ENCODE assay signal across 11 mouse cellular contexts in the genomic region with DNA sequence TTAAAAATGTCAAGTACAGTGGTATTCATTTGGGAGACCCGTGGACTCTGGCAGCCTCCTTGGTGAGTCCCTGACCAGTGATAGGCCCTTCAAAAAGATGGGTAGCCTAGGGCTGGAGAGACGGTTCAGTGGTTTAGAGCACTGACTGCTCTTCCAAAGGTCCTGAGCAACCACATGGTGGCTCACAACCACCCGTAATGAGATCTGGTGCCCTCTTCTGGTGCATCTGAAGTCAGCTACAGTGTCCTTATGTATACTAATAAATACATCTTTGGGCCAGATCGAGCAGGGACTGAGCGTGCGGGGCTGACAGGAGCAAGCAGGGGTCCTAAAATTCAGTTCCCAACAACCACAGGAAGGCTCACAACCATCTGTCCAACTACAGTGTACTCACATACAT. TPM values are rescaled to one million over a fixed set of nuclear protein-coding genes. Genes with fewer than 3 reads are reported as not detected.
DNase-seq lines count a peak whose midpoint lies in the region; ATAC-seq and TF ChIP-seq lines count a peak whose summit lies in the region.
"Had no signal": no experiment of that assay in that cellular context is flagged by ENCODE, and none has a peak within 500 bp of the region (broad histone marks: within the 10 kb centered on the region; RNA-seq: fewer than 3 reads in every experiment).

No protein-coding gene starts in this region.

- no peak overlapping the region for H3K9ac ChIP-seq in kidney, embryonic 15.5 days
- no peak overlapping the region for H3K9ac ChIP-seq in ES-Bruce4 (ENCODE audit: low read depth, poor library complexity, severe bottlenecking)
- no peak overlapping the region for H3K9ac ChIP-seq in midbrain, embryonic 16.5 days (ENCODE audit: low read depth, low read length)
- no peak overlapping the region for H3K9ac ChIP-seq in midbrain, embryonic 14.5 days (replicated peaks; ENCODE audit: low read length)

- no peak for TF ChIP-seq EP300 in ES-Bruce4 (IDR thresholded peaks at IDR 0.05; ENCODE audit: insufficient read depth, low read depth, low read length)

- peak; percentile 42 for DNase-seq in kidney, adult 18-20 months
- DNase-seq in layer of hippocampus, postnatal 25 days (ENCODE audit: extremely low spot score in 1 of 2, low spot score in 1 of 2), result no peak
- no peak for DNase-seq in midbrain, embryonic 14.5 days

- TF ChIP-seq POLR2A in ES-Bruce4 (IDR thresholded peaks at IDR 0.05; ENCODE audit: insufficient read depth, low read length), result no peak
- TF ChIP-seq POLR2A in embryonic fibroblast, embryonic 13.5 days (IDR thresholded peaks at IDR 0.05; ENCODE audit: low read depth, low read length), result no peak

- H3K9me3 ChIP-seq in kidney, embryonic 15.5 days (replicated peaks), result no peaks in the 10 kb centered on the region
- no peaks in the 10 kb centered on the region for H3K9me3 ChIP-seq in ES-Bruce4 (replicated peaks; ENCODE audit: control insufficient read depth, insufficient read depth, low read length, poor library complexity, severe bottlenecking)
- H3K9me3 ChIP-seq in midbrain, embryonic 16.5 days (replicated peaks; ENCODE audit: control insufficient read depth, low read length, poor library complexity, severe bottlenecking), result no peaks in the 10 kb centered on the region
- H3K9me3 ChIP-seq in midbrain, embryonic 14.5 days (ENCODE audit: control insufficient read depth, low read length), result no peaks in the 10 kb centered on the region
- H3K9me3 ChIP-seq: megakaryocyte, embryonic 14.5 days had no signal

- H3K27ac ChIP-seq in kidney, embryonic 15.5 days, result no peak overlapping the region
- no peak overlapping the region for H3K27ac ChIP-seq in ES-Bruce4 (ENCODE audit: insufficient read depth, low read length)
- H3K27ac ChIP-seq in embryonic fibroblast, embryonic 13.5 days (ENCODE audit: insufficient read depth, low read length), result no peak overlapping the region
- no peak overlapping the region for H3K27ac ChIP-seq in midbrain, embryonic 16.5 days (ENCODE audit: low read length)
- no peak overlapping the region for H3K27ac ChIP-seq in midbrain, embryonic 14.5 days (replicated peaks; ENCODE audit: low read depth, low read length)

- no peaks in the 10 kb centered on the region for H3K36me3 ChIP-seq in kidney, embryonic 15.5 days
- no peaks in the 10 kb centered on the region for H3K36me3 ChIP-seq in ES-Bruce4 (ENCODE audit: control insufficient read depth, insufficient read depth, low read length, poor library complexity, severe bottlenecking)
- H3K36me3 ChIP-seq in midbrain, embryonic 16.5 days (ENCODE audit: control insufficient read depth, insufficient read depth, low read length), result no peaks in the 10 kb centered on the region
- no peaks in the 10 kb centered on the region for H3K36me3 ChIP-seq in midbrain, embryonic 14.5 days (ENCODE audit: control insufficient read depth, insufficient read depth, low read length)

- peak; percentile 55 for TF ChIP-seq CTCF in ES-Bruce4 (IDR thresholded peaks at IDR 0.05; ENCODE audit: low read depth, low read length)
- peak; percentile 32; the same call in 1 of the 2 replicates for TF ChIP-seq CTCF in embryonic fibroblast, embryonic 13.5 days (IDR thresholded peaks at IDR 0.05; ENCODE audit: borderline replicate concordance, insufficient read depth, low read length)

- no peak for ATAC-seq in kidney, embryonic 15.5 days (replicated peaks; ENCODE audit: low FRiP score)
- ATAC-seq in megakaryocyte progenitor cell, adult 5-6 weeks (replicated peaks; ENCODE audit: poor library complexity), result 0 out of 2 replicates have a peak, but pooled peaks have one; percentile 43
- ATAC-seq in midbrain, embryonic 16.5 days, result no peak
- no peak for ATAC-seq in midbrain, embryonic 14.5 days (ENCODE audit: low FRiP score, low TSS enrichment)

- H3K27me3 ChIP-seq in kidney, embryonic 15.5 days, result no peaks in the 10 kb centered on the region
- no peaks in the 10 kb centered on the region for H3K27me3 ChIP-seq in ES-Bruce4 (ENCODE audit: control insufficient read depth, insufficient read depth, low read length, poor library complexity, severe bottlenecking)
- no peaks in the 10 kb centered on the region for H3K27me3 ChIP-seq in midbrain, embryonic 16.5 days (ENCODE audit: control insufficient read depth, insufficient read depth, low read depth, low read length)
- H3K27me3 ChIP-seq in midbrain, embryonic 14.5 days (ENCODE audit: control insufficient read depth, insufficient read depth, low read length), result no peaks in the 10 kb centered on the region

- no peak overlapping the region for H3K4me3 ChIP-seq in kidney, embryonic 15.5 days (replicated peaks)
- no peak overlapping the region for H3K4me3 ChIP-seq in ES-Bruce4 (ENCODE audit: low read depth, low read length)
- no peak overlapping the region for H3K4me3 ChIP-seq in embryonic fibroblast, embryonic 13.5 days (ENCODE audit: insufficient read depth, low read length)
- H3K4me3 ChIP-seq in midbrain, embryonic 16.5 days (ENCODE audit: low read depth, low read length), result no peak overlapping the region
- no peak overlapping the region for H3K4me3 ChIP-seq in midbrain, embryonic 14.5 days (replicated peaks; ENCODE audit: low read depth, low read length)
- H3K4me3 ChIP-seq: megakaryocyte, embryonic 14.5 days had no signal

- no peaks in the 10 kb centered on the region for H3K4me1 ChIP-seq in kidney, embryonic 15.5 days
- no peaks in the 10 kb centered on the region for H3K4me1 ChIP-seq in ES-Bruce4 (ENCODE audit: control insufficient read depth, insufficient read depth, low read length)
- no peaks in the 10 kb centered on the region for H3K4me1 ChIP-seq in embryonic fibroblast, embryonic 13.5 days (ENCODE audit: control insufficient read depth, insufficient read depth, low read length)
- no peaks in the 10 kb centered on the region for H3K4me1 ChIP-seq in midbrain, embryonic 16.5 days (ENCODE audit: control insufficient read depth, insufficient read depth, low read length)
- H3K4me1 ChIP-seq in midbrain, embryonic 14.5 days (ENCODE audit: control insufficient read depth, insufficient read depth, low read length), result no peaks in the 10 kb centered on the region

- WGBS in kidney, embryonic 15.5 days, result 39% methylated on average over 6 of the region's 6 CpGs
- WGBS in midbrain, embryonic 16.5 days, result 40% methylated on average over 6 of the region's 6 CpGs
- WGBS in midbrain, embryonic 14.5 days, result 38% methylated on average over 6 of the region's 6 CpGs

- H3K4me2 ChIP-seq in kidney, embryonic 15.5 days, result no peak overlapping the region
- no peak overlapping the region for H3K4me2 ChIP-seq in midbrain, embryonic 16.5 days (ENCODE audit: low read length)
- H3K4me2 ChIP-seq in midbrain, embryonic 14.5 days (ENCODE audit: low read length), result no peak overlapping the region

RNA-seq across cellular contexts. Expression of a gene that starts 13.0 kb away (rescaled TPM):
- polyA plus RNA-seq in kidney, embryonic 15.5 days (2015; fragmentation: Nextera tagmentation; extraction: Ambion mirVana), result 2.2 and 2.3 TPM in 2 replicates
- polyA plus RNA-seq in ES-Bruce4 (2011; ENCODE audit: insufficient read depth, insufficient read length, low read depth, missing spikeins), result 0.55 TPM in 1 of 2 replicates, not detected in the other
- 0.68 and 1.2 TPM in 2 replicates for polyA plus RNA-seq in embryonic fibroblast, embryonic 13.5 days (2011; ENCODE audit: insufficient read length, low read depth, missing spikeins)
- 0.25 and 0.34 TPM in 2 replicates for total RNA-seq in megakaryocyte progenitor cell, adult 5-6 weeks (2015)
- total RNA-seq in megakaryocyte progenitor cell, adult 5-6 weeks (2017), result 2.7 TPM in 1 of 2 replicates, not detected in the other
- total RNA-seq in layer of hippocampus, postnatal 25 days (2021), result 1 to 10 TPM in 1 of 2 experiments, under 1 TPM in 1; 0.64 to 1.1 TPM
- polyA plus RNA-seq in midbrain, embryonic 16.5 days (2015; fragmentation: Nextera tagmentation; extraction: Ambion mirVana), result 1.8 and 3.1 TPM in 2 replicates
- polyA plus RNA-seq in midbrain, embryonic 14.5 days (2014; fragmentation: Nextera tagmentation; extraction: Ambion mirVana), result 3.7 and 5.9 TPM in 2 replicates

RNA-seq across cellular contexts. Expression of a gene that starts 13.0 kb away (rescaled TPM):
- not detected in 2 replicates for polyA plus RNA-seq in kidney, embryonic 15.5 days (2015; fragmentation: Nextera tagmentation; extraction: Ambion mirVana)
- polyA plus RNA-seq in ES-Bruce4 (2011; ENCODE audit: insufficient read depth, insufficient read length, low read depth, missing spikeins), result not detected in 2 replicates
- polyA plus RNA-seq in embryonic fibroblast, embryonic 13.5 days (2011; ENCODE audit: insufficient read length, low read depth, missing spikeins), result 0.22 TPM in 1 of 2 replicates, not detected in the other
- total RNA-seq in megakaryocyte progenitor cell, adult 5-6 weeks (2015), result not detected in 2 replicates
- not detected in 2 replicates for total RNA-seq in megakaryocyte progenitor cell, adult 5-6 weeks (2017)
- under 1 TPM; 0.12 to 0.26 TPM for total RNA-seq in layer of hippocampus, postnatal 25 days (2021)
- polyA plus RNA-seq in midbrain, embryonic 16.5 days (2015; fragmentation: Nextera tagmentation; extraction: Ambion mirVana), result 0.10 TPM in 1 of 2 replicates, not detected in the other
- polyA plus RNA-seq in midbrain, embryonic 14.5 days (2014; fragmentation: Nextera tagmentation; extraction: Ambion mirVana), result not detected in 2 replicates
- total RNA-seq: common myeloid progenitor, adult 5-6 weeks; heart, postnatal 14 days had no signal

RNA-seq across cellular contexts. Expression of a gene that starts 13.1 kb away (rescaled TPM):
- polyA plus RNA-seq in kidney, embryonic 15.5 days (2015; fragmentation: Nextera tagmentation; extraction: Ambion mirVana), result 1.7 and 2.3 TPM in 2 replicates
- polyA plus RNA-seq in ES-Bruce4 (2011; ENCODE audit: insufficient read depth, insufficient read length, low read depth, missing spikeins), result 0.39 and 0.52 TPM in 2 replicates
- 2.4 and 3.0 TPM in 2 replicates for polyA plus RNA-seq in embryonic fibroblast, embryonic 13.5 days (2011; ENCODE audit: insufficient read length, low read depth, missing spikeins)
- 0.02 TPM in 1 of 2 replicates, not detected in the other for total RNA-seq in megakaryocyte progenitor cell, adult 5-6 weeks (2015)
- not detected in 2 replicates for total RNA-seq in megakaryocyte progenitor cell, adult 5-6 weeks (2017)
- total RNA-seq in layer of hippocampus, postnatal 25 days (2021), result 1 to 10 TPM; 3.8 to 4.1 TPM
- 3.0 and 4.5 TPM in 2 replicates for polyA plus RNA-seq in midbrain, embryonic 16.5 days (2015; fragmentation: Nextera tagmentation; extraction: Ambion mirVana)
- 1.5 and 1.9 TPM in 2 replicates for polyA plus RNA-seq in midbrain, embryonic 14.5 days (2014; fragmentation: Nextera tagmentation; extraction: Ambion mirVana)
- total RNA-seq: common myeloid progenitor, adult 5-6 weeks had no signal

RNA-seq across cellular contexts. Expression of a gene that starts 13.2 kb away (rescaled TPM):
- polyA plus RNA-seq in kidney, embryonic 15.5 days (2015; fragmentation: Nextera tagmentation; extraction: Ambion mirVana), result 629 and 653 TPM in 2 replicates
- polyA plus RNA-seq in ES-Bruce4 (2011; ENCODE audit: insufficient read depth, insufficient read length, low read depth, missing spikeins), result 210 and 250 TPM in 2 replicates
- polyA plus RNA-seq in embryonic fibroblast, embryonic 13.5 days (2011; ENCODE audit: insufficient read length, low read depth, missing spikeins), result 361 and 399 TPM in 2 replicates
- total RNA-seq in megakaryocyte progenitor cell, adult 5-6 weeks (2015), result 194 and 224 TPM in 2 replicates
- total RNA-seq in megakaryocyte progenitor cell, adult 5-6 weeks (2017), result 30.5 and 42.9 TPM in 2 replicates
- 100 to 1,000 TPM; 444 to 504 TPM for total RNA-seq in layer of hippocampus, postnatal 25 days (2021)
- polyA plus RNA-seq in midbrain, embryonic 16.5 days (2015; fragmentation: Nextera tagmentation; extraction: Ambion mirVana), result 610 and 673 TPM in 2 replicates
- 665 and 802 TPM in 2 replicates for polyA plus RNA-seq in midbrain, embryonic 14.5 days (2014; fragmentation: Nextera tagmentation; extraction: Ambion mirVana)

RNA-seq across cellular contexts. Expression of a gene that starts 20.9 kb away (rescaled TPM):
- 0.32 and 0.46 TPM in 2 replicates for polyA plus RNA-seq in kidney, embryonic 15.5 days (2015; fragmentation: Nextera tagmentation; extraction: Ambion mirVana)
- not detected in 2 replicates for polyA plus RNA-seq in ES-Bruce4 (2011; ENCODE audit: insufficient read depth, insufficient read length, low read depth, missing spikeins)
- polyA plus RNA-seq in embryonic fibroblast, embryonic 13.5 days (2011; ENCODE audit: insufficient read length, low read depth, missing spikeins), result not detected in 2 replicates
- total RNA-seq in megakaryocyte progenitor cell, adult 5-6 weeks (2015), result not detected in 2 replicates
- total RNA-seq in megakaryocyte progenitor cell, adult 5-6 weeks (2017), result not detected in 2 replicates
- total RNA-seq in layer of hippocampus, postnatal 25 days (2021), result not detected
- not detected in 2 replicates for polyA plus RNA-seq in midbrain, embryonic 16.5 days (2015; fragmentation: Nextera tagmentation; extraction: Ambion mirVana)
- not detected in 2 replicates for polyA plus RNA-seq in midbrain, embryonic 14.5 days (2014; fragmentation: Nextera tagmentation; extraction: Ambion mirVana)
- total RNA-seq: common myeloid progenitor, adult 5-6 weeks; heart, postnatal 14 days had no signal
